Mouse (Mus musculus) ovary, postnatal 14 days (tissue): ENCODE results near the gene Appl2.
"Not testable (repeated sequence)": the region's sequence is repeated elsewhere in the genome, so short reads cannot be mapped to it uniquely, and the experiment has no call there.

Experiments
- DNase-seq: peaks from one replicate; pipeline ENCODE4 v3.0.0; 2022; ENCODE audit warnings: low spot score

Appl2 gene

DNA sequence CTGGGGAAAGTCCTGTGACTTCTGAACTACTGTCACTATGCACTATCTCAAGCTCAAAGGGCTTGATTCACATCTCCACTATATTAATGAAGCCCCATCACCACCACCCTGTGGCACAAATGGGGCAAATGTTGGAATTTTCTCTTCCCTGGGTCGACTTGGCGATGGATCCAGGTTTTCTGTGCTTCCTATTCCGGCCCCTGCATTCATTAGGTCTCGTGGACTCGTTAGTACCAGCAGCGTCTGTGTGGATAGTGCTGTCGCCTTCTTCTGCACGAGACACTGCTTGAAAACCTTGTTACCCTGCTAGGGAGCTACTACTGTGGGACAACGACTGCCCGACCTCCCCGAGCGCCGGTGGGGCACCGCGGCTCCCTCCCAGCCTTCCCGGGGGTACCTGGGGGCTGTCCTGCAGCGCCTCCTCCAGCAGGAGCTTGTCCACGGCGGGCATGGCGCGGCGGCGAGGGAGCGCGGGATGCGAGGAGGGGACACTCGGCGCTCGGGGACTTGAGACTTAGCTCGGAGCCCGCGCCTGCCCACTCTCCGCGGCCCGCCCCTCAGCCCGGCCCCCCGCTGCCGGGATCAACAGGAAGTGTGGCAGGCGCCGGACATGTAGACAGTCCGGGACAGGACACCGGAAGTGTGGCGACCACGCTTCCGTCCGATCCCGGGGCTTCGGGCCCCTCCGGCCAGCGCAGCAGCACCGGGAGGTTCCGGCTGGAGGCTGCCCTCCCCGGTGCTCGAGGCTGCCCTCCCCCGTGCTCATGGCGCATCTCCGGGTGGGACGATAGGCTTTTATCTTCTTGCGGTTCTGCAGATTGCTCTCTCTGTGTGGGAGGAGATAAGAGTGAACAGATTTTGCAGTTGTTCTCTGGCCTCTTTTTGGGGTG lies at the start of gene Appl2:
Gene Appl2, minus strand, starts transcription at position 608 of the 890 bp plus-strand sequence.
- DNase-seq, result peak; percentile 93

DNA sequence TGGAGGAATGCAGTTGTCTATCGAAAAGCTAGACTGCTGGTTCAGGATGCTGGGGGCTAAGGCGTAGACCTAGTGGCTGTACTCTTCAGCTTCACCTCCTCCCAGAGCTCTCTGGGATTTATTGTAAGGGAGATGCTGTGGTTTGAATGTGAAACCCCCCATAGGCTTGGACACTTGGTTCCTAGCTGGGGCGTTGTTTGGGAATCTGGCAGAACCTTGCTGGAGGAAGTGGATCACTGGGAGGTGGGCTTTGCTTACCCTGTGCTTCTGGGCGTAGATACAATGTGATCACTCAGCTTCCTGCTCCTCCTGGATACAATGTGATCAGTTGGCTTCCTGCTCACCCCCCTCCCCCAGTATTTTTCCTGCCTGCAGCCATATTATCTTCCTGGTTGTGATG lies 47.7 kb upstream of the Appl2 start:
- no peak for DNase-seq

DNA sequence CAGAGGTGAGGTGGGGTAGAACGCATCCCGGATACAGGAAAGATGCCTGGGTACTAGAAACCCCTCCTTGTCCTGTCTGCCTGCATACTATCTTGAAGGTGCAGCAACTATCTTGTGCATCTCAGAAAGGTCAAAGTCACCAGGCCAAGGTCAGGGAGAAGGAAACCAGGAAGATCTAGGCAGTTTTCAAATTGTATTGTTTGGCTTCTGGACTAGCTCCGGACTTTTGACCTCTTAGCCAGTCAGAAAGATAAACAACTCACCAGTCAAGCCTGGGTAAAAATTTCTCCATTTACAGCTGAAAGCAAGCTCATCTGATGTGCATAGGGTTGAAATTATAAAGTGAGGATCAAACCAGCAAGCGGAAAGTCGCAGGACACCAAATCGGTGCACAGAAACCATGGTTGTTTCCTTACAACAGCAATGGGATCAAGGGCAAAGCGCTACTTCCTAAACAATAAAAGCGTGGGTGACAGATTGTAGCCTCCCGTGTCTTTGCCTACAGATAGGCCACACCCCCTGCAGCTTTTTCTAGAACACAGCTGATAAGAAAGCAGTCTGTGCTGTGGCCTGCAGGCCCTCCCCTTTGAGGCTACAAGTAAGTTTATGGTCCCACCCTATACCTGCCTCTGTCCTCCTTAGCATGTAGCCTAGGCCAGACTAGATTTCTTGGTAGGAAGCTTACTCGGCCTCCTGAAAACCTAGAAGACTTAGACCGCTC lies 43.8 kb upstream of the Appl2 start:
- DNase-seq, result no peak

DNA sequence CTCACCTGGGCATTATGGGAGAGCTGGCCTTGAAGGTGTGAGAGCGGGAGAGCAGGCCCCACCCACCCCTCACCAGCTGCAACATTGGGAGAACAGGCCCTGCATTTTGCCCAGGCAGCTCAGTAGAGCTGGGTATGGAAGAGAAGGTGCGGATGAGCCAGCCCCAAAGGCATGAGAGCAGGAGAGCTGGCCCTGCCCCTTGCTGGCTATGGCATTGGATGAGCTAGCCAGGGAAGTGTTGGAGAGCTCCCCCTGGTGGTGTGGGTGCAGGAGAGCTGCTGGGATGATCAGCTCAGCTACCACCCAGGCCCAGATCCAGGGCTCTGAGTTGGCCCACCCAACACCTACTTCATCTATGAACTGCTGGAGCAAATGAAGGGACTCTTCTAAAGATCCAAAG lies 39.7 kb upstream of the Appl2 start:
- DNase-seq, result no peak

DNA sequence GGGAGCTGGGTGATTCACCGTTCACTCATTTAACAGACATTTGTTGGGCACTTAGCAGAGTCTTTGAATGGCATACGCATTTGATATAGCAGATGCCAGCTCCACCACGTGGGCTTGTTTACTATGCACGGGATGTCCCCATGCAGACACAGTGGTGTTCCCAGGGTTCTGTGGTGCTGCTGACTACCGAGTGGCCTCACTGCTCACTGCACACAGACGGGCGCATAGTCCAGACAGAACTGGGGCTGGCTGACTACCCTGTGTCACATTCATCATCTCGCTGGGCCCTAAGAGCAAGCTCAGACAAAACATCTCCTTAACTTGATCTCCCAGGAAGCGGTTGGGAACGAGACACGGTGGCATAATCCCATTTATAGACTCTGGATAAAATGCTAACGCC lies 32.8 kb upstream of the Appl2 start:
- DNase-seq, result no peak

DNA sequence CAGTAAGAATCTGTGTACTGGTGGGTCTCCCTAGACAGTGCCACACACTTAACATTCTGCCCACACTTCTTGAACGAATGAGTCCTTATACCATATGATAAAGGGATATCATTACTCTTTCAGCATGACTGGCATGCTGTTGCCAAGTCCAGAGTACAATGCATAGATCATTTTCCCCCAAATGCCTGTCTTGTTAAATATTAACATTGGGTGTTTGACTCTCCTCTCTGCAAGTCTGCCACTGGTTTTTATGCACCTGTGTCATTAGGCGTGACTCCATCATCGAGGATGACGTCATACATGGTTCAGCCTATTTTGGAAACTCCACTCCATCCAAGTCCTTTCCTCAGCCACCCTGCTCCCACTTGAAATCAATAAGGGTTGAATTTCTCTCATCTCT lies 18.0 kb upstream of the Appl2 start:
- DNase-seq, result no peak

DNA sequence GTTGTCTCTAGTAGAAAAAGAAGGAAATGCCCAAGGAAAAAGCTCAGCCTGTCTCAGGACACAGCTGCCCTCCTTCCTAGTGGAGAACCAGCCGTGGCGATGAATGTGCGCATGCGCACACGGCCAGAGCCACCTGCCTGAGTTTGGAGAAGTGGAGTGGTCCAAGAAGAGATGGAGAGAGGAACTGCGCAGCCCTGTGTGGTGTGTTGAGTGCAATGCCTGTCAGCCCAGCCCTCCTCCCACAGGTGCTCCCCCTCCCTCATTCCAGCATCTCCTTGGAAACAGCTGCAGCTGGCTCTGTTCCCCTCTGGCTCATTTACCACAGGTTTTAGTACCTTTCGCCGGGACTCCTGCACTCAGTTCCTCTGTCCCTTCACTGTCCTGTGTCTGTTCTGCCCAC lies 13.4 kb upstream of the Appl2 start:
- no peak for DNase-seq

DNA sequence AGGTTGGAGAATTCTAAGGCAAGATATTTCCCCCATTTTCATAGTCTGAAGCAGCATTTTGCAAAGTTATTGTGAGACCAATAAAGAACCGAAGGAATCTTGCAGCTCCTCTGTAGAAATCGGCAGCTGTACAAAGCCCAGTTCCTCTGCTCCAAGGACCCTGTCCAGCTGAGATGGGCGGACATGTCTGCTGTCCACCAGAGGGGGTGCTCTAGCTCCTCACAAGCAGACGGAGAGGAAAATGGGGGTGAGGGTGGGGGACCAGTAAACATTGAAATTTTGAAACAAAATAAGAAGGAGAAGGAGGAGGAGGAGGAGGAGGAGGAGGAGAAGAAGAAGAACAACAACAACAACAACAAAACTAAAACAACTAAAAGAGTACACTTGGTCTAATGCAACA lies 12.1 kb upstream of the Appl2 start:
- no peak for DNase-seq

DNA sequence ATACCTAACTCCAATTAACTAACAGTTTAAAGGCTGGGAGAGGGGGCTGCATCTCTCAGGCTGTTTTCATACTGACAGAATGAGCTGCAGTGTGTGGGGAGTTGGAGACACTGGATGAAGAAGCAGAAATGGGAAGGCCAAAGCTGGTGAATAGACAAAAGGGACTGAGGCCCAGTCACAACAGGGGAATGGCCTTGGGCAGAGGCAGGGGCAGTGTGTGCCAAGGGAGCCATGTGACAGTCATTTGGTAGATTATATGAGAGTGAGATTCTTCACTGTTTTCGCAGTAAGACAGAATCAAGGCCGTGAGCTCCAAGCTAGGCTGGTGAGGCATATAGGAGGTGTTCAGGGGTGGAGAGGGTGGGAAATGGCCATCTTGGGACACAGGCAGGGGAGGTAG lies 6.1 kb upstream of the Appl2 start:
- no peak for DNase-seq

DNA sequence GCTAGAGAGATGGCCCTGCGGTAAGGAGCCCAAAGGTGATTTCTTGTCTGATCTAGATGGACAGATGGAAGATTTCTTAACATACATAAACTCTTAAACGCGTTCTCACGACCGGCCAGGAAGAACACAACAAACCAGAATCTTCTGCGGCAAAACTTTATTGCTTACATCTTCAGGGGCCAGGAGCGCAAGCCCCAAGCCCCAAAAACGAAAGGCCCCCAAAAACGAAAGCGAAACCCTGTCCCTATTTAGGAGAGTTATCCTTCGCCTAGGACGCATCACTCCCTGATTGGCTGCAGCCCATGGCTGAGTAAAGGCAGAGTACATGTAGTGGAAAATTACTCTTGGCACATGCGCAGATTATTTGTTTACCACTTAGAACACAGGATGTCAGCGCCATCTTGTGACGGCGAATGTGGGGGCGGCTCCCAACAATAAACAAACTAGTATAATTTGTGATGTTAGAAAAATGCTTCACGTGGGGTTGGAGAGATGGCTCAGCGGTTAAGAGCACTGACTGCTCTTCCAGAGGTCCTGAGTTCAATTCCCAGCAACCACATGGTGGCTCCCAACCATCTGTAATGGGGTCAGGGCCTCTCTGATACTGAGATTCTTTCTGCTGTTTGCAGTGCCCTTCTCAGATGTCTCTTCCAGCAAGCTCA lies 3.8 kb upstream of the Appl2 start:
- not testable (repeated sequence) for DNase-seq

DNA sequence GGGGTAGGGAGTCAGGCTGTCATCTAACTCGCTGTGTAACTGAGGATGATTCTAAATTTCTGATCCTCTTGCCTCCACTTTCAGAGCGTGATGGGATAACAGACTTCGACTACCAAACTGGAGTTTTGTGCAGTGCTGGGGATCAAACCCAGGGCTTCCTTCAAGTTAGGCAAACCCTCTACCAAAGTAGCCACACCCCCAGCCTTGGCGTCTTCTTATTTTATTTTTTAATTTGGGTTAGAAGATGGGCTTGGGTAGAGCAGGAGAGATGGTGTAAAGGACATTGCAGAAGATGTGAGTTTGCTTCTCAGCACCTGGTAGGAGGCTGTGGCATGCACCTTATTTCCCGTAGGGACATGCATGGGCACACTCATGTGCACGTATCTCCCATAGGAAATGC lies 499 bp upstream of the Appl2 start:
- DNase-seq, result no peak

DNA sequence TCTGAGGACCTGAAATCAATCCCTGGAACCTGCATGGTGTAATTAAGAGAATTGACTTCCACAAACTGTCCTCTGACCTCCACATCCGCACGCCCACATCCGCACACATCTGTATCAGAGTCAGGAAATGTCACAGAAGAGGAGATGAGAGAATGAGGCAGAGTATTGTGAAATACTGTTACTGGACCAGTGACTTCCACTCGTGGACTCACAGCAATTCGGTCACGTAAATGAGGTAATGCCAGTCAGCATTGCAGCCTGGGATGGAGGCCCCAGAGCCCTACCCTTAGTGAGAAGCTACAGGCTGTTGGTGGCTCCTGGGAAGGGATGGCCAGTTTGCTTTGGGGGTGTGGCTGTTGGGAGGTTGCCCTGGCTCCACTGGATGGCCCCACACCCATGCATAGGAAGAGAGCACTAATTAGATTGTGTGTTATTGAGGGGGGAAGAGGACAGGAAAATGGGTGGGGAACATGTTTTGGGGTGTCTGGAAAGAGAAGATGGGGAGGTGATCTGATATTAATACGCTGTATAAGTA lies 2.1 kb downstream of the Appl2 start:
- no peak for DNase-seq

DNA sequence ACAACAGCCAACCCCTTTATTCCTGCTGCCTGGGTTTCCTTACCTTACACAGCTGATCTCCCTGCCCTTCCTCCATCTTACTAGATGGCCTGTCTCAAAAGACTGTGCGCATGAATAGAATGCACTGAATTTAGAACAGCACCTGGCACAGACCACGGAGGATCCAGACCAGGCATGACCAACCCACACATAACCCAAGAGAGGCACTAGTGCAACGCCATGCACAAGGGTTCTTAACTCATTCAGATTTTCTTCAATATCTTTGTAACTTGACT lies 2.9 kb downstream of the Appl2 start:
- no peak for DNase-seq

DNA sequence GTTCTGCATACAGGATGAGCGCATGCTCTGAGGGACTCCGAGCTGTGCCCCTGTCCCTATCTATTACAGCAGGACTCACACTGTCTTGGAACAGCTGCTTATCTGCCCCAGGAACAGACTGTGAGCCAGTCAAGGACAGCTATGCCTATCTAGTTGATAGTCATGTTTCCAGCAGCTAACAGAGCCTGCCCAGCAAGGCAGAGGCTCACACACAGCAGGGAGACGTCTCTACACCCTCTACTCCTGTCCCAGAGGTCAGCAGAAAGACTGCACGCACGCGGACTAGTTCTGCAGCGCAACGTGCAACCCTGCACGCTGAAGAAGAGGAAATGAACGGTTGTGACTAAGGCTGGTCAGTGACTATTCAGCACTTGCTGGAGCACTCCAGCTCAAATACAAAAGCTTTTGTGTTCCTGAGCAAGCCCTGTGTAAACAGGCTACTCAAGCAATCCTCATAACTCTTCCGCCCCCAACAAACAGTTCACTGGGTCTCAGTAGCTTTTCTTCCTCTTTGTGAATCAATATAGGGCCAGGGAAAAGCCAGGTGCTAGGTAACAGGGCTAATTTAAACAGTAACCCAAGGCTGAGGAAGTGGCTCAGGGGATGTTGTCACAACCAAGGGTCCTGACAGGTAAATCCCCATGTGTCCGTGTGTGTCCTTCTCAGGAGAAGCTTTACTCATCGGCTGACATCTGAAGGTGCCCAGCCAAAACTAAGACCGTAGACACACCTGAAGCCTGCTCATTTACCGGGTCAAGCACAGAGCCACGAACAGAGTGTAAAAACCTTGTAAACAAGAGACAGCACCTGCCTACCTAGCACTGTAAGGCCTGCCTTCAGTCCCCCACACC lies 3.4 kb downstream of the Appl2 start:
- DNase-seq, result no peak

DNA sequence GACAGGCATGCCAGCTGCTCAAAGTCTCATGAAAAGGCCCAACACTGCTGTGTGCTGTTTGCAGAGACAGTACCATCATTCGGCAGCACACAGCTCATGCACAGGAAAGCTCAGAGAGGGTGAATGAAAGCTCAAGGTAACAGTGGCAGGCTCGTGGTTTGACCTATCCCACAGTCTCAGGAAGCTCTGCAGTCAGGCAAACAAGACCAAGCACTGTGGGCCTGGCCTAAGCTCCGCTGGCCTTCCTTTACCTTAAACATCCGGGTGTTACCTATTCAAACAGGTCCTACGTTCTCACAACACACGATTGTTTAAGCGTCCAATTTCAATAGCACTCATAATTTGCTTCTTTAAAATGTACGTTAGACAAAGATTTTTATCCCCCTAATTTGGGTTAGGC lies 4.4 kb downstream of the Appl2 start:
- no peak for DNase-seq

DNA sequence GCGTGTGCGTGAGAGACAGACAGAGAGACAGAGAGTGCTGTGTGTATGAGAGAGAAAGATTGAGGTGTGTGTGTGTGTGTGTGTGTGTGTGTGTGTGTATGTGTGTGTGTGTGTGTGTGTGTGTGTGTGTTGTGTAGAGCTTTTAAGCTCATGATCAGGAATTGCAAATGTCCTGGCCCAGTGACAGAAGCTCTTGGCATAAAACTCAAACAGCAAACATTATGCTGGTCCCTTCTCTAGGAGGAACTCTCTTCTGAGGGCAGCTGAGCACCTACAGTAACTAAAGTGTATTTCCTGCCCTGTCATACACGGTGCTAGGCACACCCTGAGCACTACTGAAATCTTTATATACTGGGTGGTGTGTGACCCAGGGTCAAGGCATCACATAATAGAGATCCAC lies 6.9 kb downstream of the Appl2 start:
- DNase-seq, result no peak

DNA sequence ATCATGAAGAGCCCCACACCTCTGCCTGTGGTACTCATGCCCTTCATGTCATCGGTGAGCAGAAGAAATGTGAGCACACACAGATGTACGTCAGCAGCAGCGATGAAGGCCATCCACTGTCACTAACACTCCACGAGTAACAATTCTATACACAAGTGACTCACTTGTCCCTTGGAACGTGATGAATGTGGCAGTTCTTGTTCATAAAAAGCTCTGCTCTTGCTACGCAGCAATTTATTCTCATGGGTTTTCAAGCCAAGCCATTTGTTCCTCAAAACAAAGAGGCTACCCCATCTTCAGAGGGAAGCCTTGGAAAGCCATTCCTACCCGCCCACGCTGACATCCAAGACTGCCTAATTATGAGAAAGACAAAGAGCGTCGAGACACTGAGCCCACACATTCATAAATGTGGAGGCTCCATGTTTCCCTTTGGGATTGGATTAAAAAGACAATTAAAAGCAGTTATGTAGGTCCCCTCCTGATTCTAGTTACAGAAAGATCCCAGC lies 8.6 kb downstream of the Appl2 start:
- DNase-seq, result no peak

DNA sequence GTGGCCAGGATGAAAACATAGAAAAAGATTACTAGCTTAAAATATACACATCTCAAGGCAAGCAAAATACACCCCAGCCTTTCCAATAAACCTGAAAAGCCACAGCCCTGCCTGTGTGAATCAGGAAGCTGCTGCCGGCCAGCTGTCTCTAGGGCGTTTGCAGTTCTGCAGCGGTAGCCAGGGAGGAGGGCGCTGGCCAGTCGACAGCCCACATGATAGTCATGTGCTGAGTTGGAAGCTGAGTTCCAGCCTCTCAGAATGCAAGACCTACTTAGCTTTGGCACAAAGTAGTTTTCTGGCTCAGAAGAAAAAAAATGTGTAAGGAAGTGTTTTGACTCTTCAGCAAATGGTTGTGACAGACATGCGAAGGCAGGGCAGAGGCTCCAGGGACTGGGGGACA lies 11.2 kb downstream of the Appl2 start:
- DNase-seq, result peak; percentile 44

DNA sequence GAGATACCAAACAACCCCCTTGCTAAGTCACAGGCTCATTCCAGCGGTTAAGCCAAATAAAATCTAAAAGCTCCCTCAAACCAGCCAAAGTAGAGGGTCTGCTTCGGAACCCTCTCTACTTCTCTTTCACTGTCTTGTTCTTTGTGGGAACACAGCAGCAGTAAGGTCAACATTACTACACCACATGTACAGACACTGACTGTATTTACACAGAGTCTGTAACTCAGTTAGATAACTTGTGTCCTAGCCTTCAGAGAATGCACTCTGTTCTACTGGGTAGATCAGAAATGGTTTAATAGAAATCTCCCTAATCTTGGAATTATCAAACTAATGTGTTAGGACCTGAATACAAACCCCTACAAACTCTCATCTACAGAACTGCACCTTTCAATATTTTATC lies 12.3 kb downstream of the Appl2 start:
- no peak for DNase-seq

DNA sequence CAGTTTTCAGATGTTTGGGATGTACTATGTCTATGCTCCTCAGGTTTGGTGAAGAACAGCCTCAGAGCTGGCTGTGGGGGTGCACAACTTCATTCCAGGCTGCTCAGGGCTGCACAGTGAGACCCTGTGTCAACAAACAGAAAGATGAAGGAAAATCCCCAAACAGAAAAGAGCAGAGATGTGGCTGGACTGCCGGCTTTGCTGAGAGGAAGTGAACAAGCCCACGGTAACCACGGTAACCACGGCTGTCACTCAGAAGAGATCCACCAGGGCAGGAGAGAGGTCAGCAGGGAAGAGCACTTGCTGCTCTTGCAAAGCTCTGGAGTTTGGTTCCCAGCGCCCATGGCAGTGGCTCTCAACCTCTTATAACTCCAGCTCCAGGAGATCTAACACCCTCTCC lies 14.1 kb downstream of the Appl2 start:
- DNase-seq, result no peak

DNA sequence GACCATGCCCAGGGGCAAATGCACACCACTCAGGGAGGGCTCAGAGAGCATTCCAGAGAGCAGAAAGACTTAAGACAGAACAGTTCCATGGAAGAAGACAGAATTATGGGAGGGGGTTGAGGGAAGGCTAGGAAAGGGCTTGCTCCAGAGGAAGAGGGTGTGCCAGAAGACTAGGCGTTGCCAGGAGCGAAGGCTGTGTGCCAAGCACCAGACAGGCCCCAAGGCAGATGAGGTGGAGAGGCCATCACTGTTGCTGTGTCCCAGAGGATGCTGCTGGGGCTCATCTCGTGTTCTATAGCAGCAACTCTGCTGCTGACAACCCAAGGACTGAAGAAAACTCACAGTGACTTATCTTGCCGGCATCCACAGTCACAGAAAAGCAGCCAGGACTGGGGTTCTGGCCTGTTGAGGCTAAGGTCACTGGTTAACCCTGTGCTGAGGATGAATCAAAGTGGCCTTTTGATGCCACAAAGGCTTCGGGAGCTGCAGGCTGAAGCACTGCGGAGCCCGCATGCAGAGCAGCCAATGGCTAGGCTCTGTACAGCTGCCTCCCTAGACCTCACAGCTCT lies 15.6 kb downstream of the Appl2 start:
- DNase-seq, result no peak

DNA sequence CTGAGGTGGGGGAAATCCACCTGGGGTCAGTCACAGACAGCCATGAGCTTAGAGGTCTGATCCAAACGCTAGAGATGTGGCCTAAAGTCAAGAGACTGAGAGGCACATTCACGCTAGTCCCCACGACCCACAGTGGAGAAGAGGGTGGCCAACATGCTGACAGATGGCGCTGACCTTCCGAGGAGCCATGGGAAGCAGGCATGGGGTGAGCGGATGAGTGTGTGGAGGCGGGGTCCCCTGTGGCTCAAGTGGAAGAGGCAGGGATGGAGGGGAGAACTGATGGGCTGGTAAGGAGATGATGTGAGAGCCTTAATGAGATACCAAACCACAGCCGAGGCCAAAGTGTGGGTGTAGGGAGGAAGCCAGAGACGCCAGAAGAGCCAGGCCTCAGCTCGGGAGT lies 16.8 kb downstream of the Appl2 start:
- no peak for DNase-seq
